Mouse (Mus musculus): ENCODE measurements around the gene Crip3. TPM values are rescaled to one million over a fixed set of nuclear protein-coding genes. Genes with fewer than 3 reads are reported as not detected.

The Crip3 gene
- total and polyA plus RNA-seq, 3 experiments: not detected

- Histone ChIP-seq H3K36me3 (ENCODE audit: control insufficient read depth in 1 of 2, insufficient read depth in 2 of 2, low read length in 2 of 2) (no peaks in the 10 kb centered on the region), H3K4me3 (ENCODE audit: control insufficient read depth in 1 of 2, insufficient read depth in 1 of 2, low read depth in 2 of 2, low read length in 2 of 2) (no peak within 1 kb of the TSS), H3K9ac (ENCODE audit: control insufficient read depth, low read depth, low read length, poor library complexity, severe bottlenecking) (no peak within 1 kb of the TSS), H3K27ac (ENCODE audit: control insufficient read depth, low read depth, low read length) (no peak within 1 kb of the TSS), H3K27me3 (ENCODE audit: control insufficient read depth in 1 of 2, insufficient read depth in 2 of 2, low read length in 2 of 2) (peaks cover 0 to under 1% of the 10 kb centered on the region in 2 experiments; a peak in 1 of 4 replicates), H3K4me1 (ENCODE audit: control insufficient read depth in 1 of 2, insufficient read depth in 2 of 2, low read length in 2 of 2) (no peaks in the 10 kb centered on the region), H3K9me3 (replicated peaks; ENCODE audit: insufficient read depth, low read length) (no peaks in the 10 kb centered on the region), H3K79me2 (ENCODE audit: control insufficient read depth, insufficient read depth, low read length, poor library complexity) (no peaks in the 10 kb centered on the region)
- no peak for DNase-seq (ENCODE audit: low read depth, low spot score)
- TF ChIP-seq E2F4 (IDR thresholded peaks at IDR 0.05; ENCODE audit: borderline replicate concordance, low read depth, low read length) (no peak), ZKSCAN1 (IDR thresholded peaks at IDR 0.05; ENCODE audit: low read depth, low read length) (no peak), CHD2 (IDR thresholded peaks at IDR 0.05; ENCODE audit: low read length) (no peak), NELFE (IDR thresholded peaks at IDR 0.05; ENCODE audit: low read depth, low read length) (no peak), CTCF (IDR thresholded peaks at IDR 0.05 in 2 of 3, conservative IDR thresholded peaks at IDR 0.05 in 1 of 3; ENCODE audit: control insufficient read depth in 1 of 3, insufficient read depth in 1 of 3, low read depth in 2 of 3, low read length in 3 of 3, poor library complexity in 1 of 3, severe bottlenecking in 1 of 3) (no peak), USF1 (IDR thresholded peaks at IDR 0.05; ENCODE audit: low read depth, low read length) (no peak), POLR2A (IDR thresholded peaks at IDR 0.05; ENCODE audit: control insufficient read depth in 1 of 2, insufficient read depth in 1 of 2, low read depth in 1 of 2, low read length in 2 of 2, poor library complexity in 1 of 2) (no peak), TBP (IDR thresholded peaks at IDR 0.05; ENCODE audit: low read depth, low read length) (no peak), MYC (IDR thresholded peaks at IDR 0.05; ENCODE audit: low read depth, low read length) (no peak), USF2 (IDR thresholded peaks at IDR 0.05; ENCODE audit: borderline replicate concordance in 1 of 2, insufficient read depth in 1 of 2, low read depth in 1 of 2, low read length in 2 of 2) (no peak), MXI1 (IDR thresholded peaks at IDR 0.05; ENCODE audit: low read depth, low read length) (no peak), ZC3H11A (IDR thresholded peaks at IDR 0.05; ENCODE audit: low read depth, low read length) (no peak), NRF1 (IDR thresholded peaks at IDR 0.05; ENCODE audit: insufficient read depth, low read depth, low read length, poor library complexity, severe bottlenecking) (no peak)
These were observed 9.7 kb downstream of the Crip3 start, which contains the start of gene Slc22a7 for GRCm38 (mm10) chr17:46438298-46438873. TSS of gene Slc22a7 (minus strand) at chr17:46438457.

- no peaks in the 10 kb centered on the region for H3K9me3 ChIP-seq (replicated peaks; ENCODE audit: insufficient read depth, low read length)
- TF ChIP-seq E2F4 (IDR thresholded peaks at IDR 0.05; ENCODE audit: borderline replicate concordance, low read depth, low read length) (no peak), JUND (IDR thresholded peaks at IDR 0.05; ENCODE audit: low read depth, low read length) (no peak), EP300 (IDR thresholded peaks at IDR 0.05; ENCODE audit: low read depth in 1 of 2, low read length in 2 of 2) (no peak), POLR2A (IDR thresholded peaks at IDR 0.05; ENCODE audit: control insufficient read depth in 1 of 2, insufficient read depth in 1 of 2, low read depth in 1 of 2, low read length in 2 of 2, poor library complexity in 1 of 2) (no peak), MYB (IDR thresholded peaks at IDR 0.05; ENCODE audit: low read depth, low read length) (no peak), CHD2 (IDR thresholded peaks at IDR 0.05; ENCODE audit: low read length) (no peak), UBTF (IDR thresholded peaks at IDR 0.05; ENCODE audit: borderline replicate concordance, insufficient read depth, low read depth, low read length) (no peak), ZKSCAN1 (IDR thresholded peaks at IDR 0.05; ENCODE audit: low read depth, low read length) (no peak), ELF1 (IDR thresholded peaks at IDR 0.05; ENCODE audit: low read depth, low read length) (no peak), TCF12 (IDR thresholded peaks at IDR 0.05; ENCODE audit: low read depth, low read length) (no peak)
- no peak overlapping the region for H3K27ac ChIP-seq (ENCODE audit: control insufficient read depth, low read depth, low read length)
- H3K27me3 ChIP-seq (ENCODE audit: control insufficient read depth in 1 of 2, insufficient read depth in 2 of 2, low read length in 2 of 2): peaks cover 0 to 2% of the 10 kb centered on the region in 2 experiments; a peak in 1 of 4 replicates
- no peaks in the 10 kb centered on the region for H3K36me3 ChIP-seq (ENCODE audit: control insufficient read depth in 1 of 2, insufficient read depth in 2 of 2, low read length in 2 of 2)
- no peak overlapping the region for H3K9ac ChIP-seq (ENCODE audit: control insufficient read depth, low read depth, low read length, poor library complexity, severe bottlenecking)
- H3K79me2 ChIP-seq (ENCODE audit: control insufficient read depth, insufficient read depth, low read length, poor library complexity): no peaks in the 10 kb centered on the region
- DNase-seq (ENCODE audit: low read depth, low spot score): no peak
- no peak overlapping the region for H3K4me3 ChIP-seq (ENCODE audit: control insufficient read depth in 1 of 2, insufficient read depth in 1 of 2, low read depth in 2 of 2, low read length in 2 of 2)
- H3K4me1 ChIP-seq (ENCODE audit: control insufficient read depth in 1 of 2, insufficient read depth in 2 of 2, low read length in 2 of 2): no peaks in the 10 kb centered on the region
These were observed 10.4 kb downstream of the Crip3 start for GRCm38 (mm10) chr17:46439176-46439575.
